Mouse (Mus musculus): ENCODE data around the gene Map2k6. TPM values are rescaled to one million over a fixed set of nuclear protein-coding genes. Genes with fewer than 3 reads are reported as not detected.
A peak's percentile ranks its signal among the peaks of the same experiment; 100 is the strongest.

Gene Map2k6
- total and polyA plus RNA-seq, 2 experiments, result 2.0 to 22.5 TPM

GRCm38 (mm10) chr11:110374036-110374435, 24.9 kb upstream of the Map2k6 start:
- Histone ChIP-seq H3K36me3 (ENCODE audit: control insufficient read depth, insufficient read depth, low read length) (no peaks in the 10 kb centered on the region), H3K4me3 (ENCODE audit: insufficient read depth, low read depth, low read length) (no peak overlapping the region), H3K27me3 (ENCODE audit: control insufficient read depth, insufficient read depth, low read length) (no peaks in the 10 kb centered on the region), H3K79me2 (ENCODE audit: control insufficient read depth, insufficient read depth, low read length) (no peaks in the 10 kb centered on the region), H3K4me1 (ENCODE audit: control insufficient read depth, insufficient read depth, low read length) (no peaks in the 10 kb centered on the region), H3K9ac (ENCODE audit: low read depth, low read length) (no peak overlapping the region), H3K27ac (replicated peaks; ENCODE audit: insufficient read depth, low read depth, low read length) (no peak overlapping the region)
- no peak for TF ChIP-seq CTCF (IDR thresholded peaks at IDR 0.05; ENCODE audit: low read depth, low read length)
- no peak for TF ChIP-seq POLR2A (IDR thresholded peaks at IDR 0.05; ENCODE audit: extremely low read depth, insufficient read depth, low read length)
- 93% methylated on average over 9 of the region's 9 CpGs for WGBS
- DNase-seq (ENCODE audit: extremely low read depth, low read depth, low spot score), result no peak

- Histone ChIP-seq H3K4me1 (ENCODE audit: control insufficient read depth, insufficient read depth, low read length) (no peaks in the 10 kb centered on the region; the same call in 1 of the 2 replicates), H3K4me3 (ENCODE audit: insufficient read depth, low read depth, low read length) (peak overlapping the region; percentile 6; the same call in 1 of the 2 replicates), H3K36me3 (ENCODE audit: control insufficient read depth, insufficient read depth, low read length) (no peaks in the 10 kb centered on the region), H3K27ac (replicated peaks; ENCODE audit: insufficient read depth, low read depth, low read length) (peak overlapping the region; percentile 85), H3K9ac (ENCODE audit: low read depth, low read length) (peak overlapping the region; percentile 43), H3K79me2 (ENCODE audit: control insufficient read depth, insufficient read depth, low read length) (no peaks in the 10 kb centered on the region), H3K27me3 (ENCODE audit: control insufficient read depth, insufficient read depth, low read length) (no peaks in the 10 kb centered on the region)
- DNase-seq (ENCODE audit: extremely low read depth, low read depth, low spot score), result peak; percentile 98
- TF ChIP-seq CTCF (IDR thresholded peaks at IDR 0.05; ENCODE audit: low read depth, low read length) (no peak), POLR2A (IDR thresholded peaks at IDR 0.05; ENCODE audit: extremely low read depth, insufficient read depth, low read length) (no peak)
- 3% methylated on average over 20 of the region's 20 CpGs for WGBS
These were observed 19.1 kb upstream of the Map2k6 start for GRCm38 (mm10) chr11:110379661-110380309.

- Histone ChIP-seq H3K27ac (replicated peaks; ENCODE audit: insufficient read depth, low read depth, low read length) (peak overlapping the region; percentile 40), H3K79me2 (ENCODE audit: control insufficient read depth, insufficient read depth, low read length) (no peaks in the 10 kb centered on the region), H3K36me3 (ENCODE audit: control insufficient read depth, insufficient read depth, low read length) (no peaks in the 10 kb centered on the region), H3K4me3 (ENCODE audit: insufficient read depth, low read depth, low read length) (peak overlapping the region; percentile 19), H3K4me1 (ENCODE audit: control insufficient read depth, insufficient read depth, low read length) (no peaks in the 10 kb centered on the region; the same call in 1 of the 2 replicates), H3K27me3 (ENCODE audit: control insufficient read depth, insufficient read depth, low read length) (no peaks in the 10 kb centered on the region), H3K9ac (ENCODE audit: low read depth, low read length) (peak overlapping the region; percentile 25)
- DNase-seq (ENCODE audit: extremely low read depth, low read depth, low spot score), result no peak
- 7% methylated on average over 15 of the region's 15 CpGs for WGBS
- TF ChIP-seq POLR2A (IDR thresholded peaks at IDR 0.05; ENCODE audit: extremely low read depth, insufficient read depth, low read length), result no peak
- TF ChIP-seq CTCF (IDR thresholded peaks at IDR 0.05; ENCODE audit: low read depth, low read length), result no peak
These were observed 18.6 kb upstream of the Map2k6 start for GRCm38 (mm10) chr11:110380310-110380668.

GRCm38 (mm10) chr11:110385487-110385886, 13.4 kb upstream of the Map2k6 start:
- Histone ChIP-seq H3K79me2 (ENCODE audit: control insufficient read depth, insufficient read depth, low read length) (no peaks in the 10 kb centered on the region), H3K27ac (replicated peaks; ENCODE audit: insufficient read depth, low read depth, low read length) (no peak overlapping the region), H3K4me1 (ENCODE audit: control insufficient read depth, insufficient read depth, low read length) (no peaks in the 10 kb centered on the region), H3K36me3 (ENCODE audit: control insufficient read depth, insufficient read depth, low read length) (no peaks in the 10 kb centered on the region), H3K27me3 (ENCODE audit: control insufficient read depth, insufficient read depth, low read length) (no peaks in the 10 kb centered on the region), H3K9ac (ENCODE audit: low read depth, low read length) (no peak overlapping the region), H3K4me3 (ENCODE audit: insufficient read depth, low read depth, low read length) (no peak overlapping the region)
- 89% methylated on average over 2 of the region's 2 CpGs for WGBS
- DNase-seq (ENCODE audit: extremely low read depth, low read depth, low spot score), result no peak
- no peak for TF ChIP-seq POLR2A (IDR thresholded peaks at IDR 0.05; ENCODE audit: extremely low read depth, insufficient read depth, low read length)
- TF ChIP-seq CTCF (IDR thresholded peaks at IDR 0.05; ENCODE audit: low read depth, low read length), result no peak

GRCm38 (mm10) chr11:110392763-110393162, 6.2 kb upstream of the Map2k6 start:
- Histone ChIP-seq H3K4me3 (ENCODE audit: insufficient read depth, low read depth, low read length) (no peak overlapping the region), H3K27ac (replicated peaks; ENCODE audit: insufficient read depth, low read depth, low read length) (no peak overlapping the region), H3K4me1 (ENCODE audit: control insufficient read depth, insufficient read depth, low read length) (peaks cover 2% of the 10 kb centered on the region; the same call in 1 of the 2 replicates), H3K36me3 (ENCODE audit: control insufficient read depth, insufficient read depth, low read length) (no peaks in the 10 kb centered on the region), H3K27me3 (ENCODE audit: control insufficient read depth, insufficient read depth, low read length) (no peaks in the 10 kb centered on the region), H3K79me2 (ENCODE audit: control insufficient read depth, insufficient read depth, low read length) (no peaks in the 10 kb centered on the region), H3K9ac (ENCODE audit: low read depth, low read length) (no peak overlapping the region)
- TF ChIP-seq POLR2A (IDR thresholded peaks at IDR 0.05; ENCODE audit: extremely low read depth, insufficient read depth, low read length) (no peak), CTCF (IDR thresholded peaks at IDR 0.05; ENCODE audit: low read depth, low read length) (no peak)
- 24% methylated on average over 3 of the region's 3 CpGs for whole genome bisulfite sequencing
- DNase-seq (ENCODE audit: extremely low read depth, low read depth, low spot score), result peak; percentile 76

GRCm38 (mm10) chr11:110394788-110395452, 4.0 kb upstream of the Map2k6 start:
- H3K4me1 ChIP-seq (ENCODE audit: control insufficient read depth, insufficient read depth, low read length), result peaks cover 2% of the 10 kb centered on the region; the same call in 1 of the 2 replicates
- no peak for DNase-seq (ENCODE audit: extremely low read depth, low read depth, low spot score)
- no peaks in the 10 kb centered on the region for H3K79me2 ChIP-seq (ENCODE audit: control insufficient read depth, insufficient read depth, low read length)
- H3K36me3 ChIP-seq (ENCODE audit: control insufficient read depth, insufficient read depth, low read length), result no peaks in the 10 kb centered on the region
- H3K9ac ChIP-seq (ENCODE audit: low read depth, low read length), result no peak overlapping the region
- no peak for TF ChIP-seq CTCF (IDR thresholded peaks at IDR 0.05; ENCODE audit: low read depth, low read length)
- TF ChIP-seq POLR2A (IDR thresholded peaks at IDR 0.05; ENCODE audit: extremely low read depth, insufficient read depth, low read length), result no peak
- no peaks in the 10 kb centered on the region for H3K27me3 ChIP-seq (ENCODE audit: control insufficient read depth, insufficient read depth, low read length)
- no peak overlapping the region for H3K4me3 ChIP-seq (ENCODE audit: insufficient read depth, low read depth, low read length)
- WGBS, result 89% methylated on average over 5 of the region's 5 CpGs
- H3K27ac ChIP-seq (replicated peaks; ENCODE audit: insufficient read depth, low read depth, low read length), result no peak overlapping the region

Data from liver, adult 2 months (tissue).